Mouse (Mus musculus) T-helper 1 cell (primary cell): ENCODE results near the gene Utp11.

Experiments
- in situ Hi-C: fragments of 300-600 bp; cut with MboI, MseI; formaldehyde crosslinking; loops from one replicate; pipeline ENCODE4 v1.15.1; 2025; ENCODE audit warnings: high pct_unique_total_duplicates

Utp11 gene

DNA sequence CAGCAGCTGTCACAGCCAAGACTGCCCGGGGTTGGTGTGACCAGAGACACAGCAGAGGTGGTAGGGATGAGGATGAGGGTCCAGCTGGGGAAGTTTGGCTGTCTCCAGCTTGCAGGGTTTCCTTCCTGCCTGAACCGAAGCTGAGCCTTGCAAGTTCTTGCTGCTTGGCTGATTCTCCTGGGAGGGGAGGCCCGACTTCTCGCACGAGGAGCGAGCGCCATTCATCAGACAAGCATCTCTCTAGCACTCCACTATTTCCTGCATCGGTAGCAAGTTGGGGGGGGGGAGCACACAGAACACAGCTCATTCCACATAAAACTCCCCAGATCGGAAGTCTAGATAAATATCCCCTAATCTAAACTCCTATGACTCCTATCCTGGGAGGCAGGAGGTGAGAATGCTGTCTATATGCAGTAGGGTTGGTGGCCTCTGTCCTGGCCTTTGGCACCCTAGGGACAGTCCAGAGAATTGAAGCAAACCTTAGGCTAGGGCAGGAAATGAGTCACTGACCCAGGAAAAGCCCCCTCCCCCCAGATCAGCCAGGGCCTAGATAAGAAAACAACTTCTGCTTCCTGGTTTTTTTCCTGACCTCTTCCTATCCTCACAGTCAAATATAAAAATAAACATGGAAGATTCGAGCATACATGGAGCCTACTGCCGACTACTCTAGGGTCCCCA is 11.5 kb upstream of the Utp11 start:
- in situ Hi-C loops: no loop called here

DNA sequence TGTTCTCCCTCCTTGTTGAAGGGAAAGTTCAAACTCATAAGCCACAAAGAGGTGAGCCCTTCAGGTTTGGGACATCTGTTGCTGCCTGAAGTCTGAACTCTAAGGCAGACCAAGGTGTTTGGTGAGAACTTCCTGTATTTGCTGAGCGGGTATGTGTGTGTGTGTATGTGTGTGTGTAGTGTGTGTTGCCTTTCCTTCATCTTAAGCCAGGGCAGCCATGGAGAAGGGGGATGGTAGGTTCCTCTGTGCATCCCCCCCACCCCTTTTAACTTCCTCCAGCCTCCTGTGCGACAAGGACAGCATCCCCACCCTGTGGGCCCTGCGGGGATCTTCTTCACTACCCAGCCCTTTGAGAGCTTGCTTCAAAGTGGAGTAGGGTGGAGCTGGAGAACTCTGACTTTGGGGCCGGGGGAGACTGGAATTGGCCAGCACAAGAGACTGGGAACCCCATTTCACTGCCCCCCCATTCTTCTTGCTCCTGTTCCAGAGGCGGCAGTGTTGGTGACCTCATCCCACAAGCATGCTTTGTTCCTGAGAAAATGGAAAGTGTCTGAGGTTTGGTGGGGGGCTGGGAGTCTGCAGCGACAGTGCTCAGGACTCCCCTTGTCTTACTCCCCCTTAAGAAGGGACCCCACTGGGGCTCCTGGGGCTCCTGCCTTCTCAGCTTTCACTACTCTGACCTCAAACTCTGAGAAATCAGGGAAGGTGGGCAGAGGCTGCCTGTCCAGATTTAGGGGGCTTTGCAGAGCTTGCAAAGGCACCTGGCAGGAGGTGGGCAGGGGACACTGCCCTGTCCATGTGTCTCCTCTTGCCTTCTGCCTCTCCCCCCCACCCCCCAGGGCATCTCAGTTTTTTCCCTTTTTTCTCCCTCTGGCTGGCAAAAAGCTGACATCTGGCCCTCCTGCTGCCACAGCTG is 10.7 kb upstream of the Utp11 start:
- in situ Hi-C loops: no loop called here

DNA sequence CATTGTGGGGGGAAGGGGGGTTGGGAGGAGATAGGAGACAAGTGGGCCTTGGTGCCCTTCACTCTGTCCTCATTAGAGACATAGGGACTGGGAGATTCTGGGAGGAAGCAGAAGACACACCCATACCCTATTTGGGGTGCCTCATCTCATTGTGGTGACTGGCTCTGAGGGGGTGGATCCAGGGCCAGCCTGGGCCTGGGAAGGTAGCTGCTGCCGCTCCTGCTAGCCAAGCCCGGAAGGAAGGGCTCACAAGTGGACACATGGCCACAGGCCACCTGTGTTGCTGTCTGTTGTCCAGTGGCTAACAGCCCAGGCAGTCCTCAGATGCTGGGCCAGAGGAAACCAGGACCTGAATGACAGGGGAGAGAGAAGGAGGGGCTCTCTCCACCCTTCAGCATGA is 10.0 kb upstream of the Utp11 start:
- in situ Hi-C loops: no loop called here

DNA sequence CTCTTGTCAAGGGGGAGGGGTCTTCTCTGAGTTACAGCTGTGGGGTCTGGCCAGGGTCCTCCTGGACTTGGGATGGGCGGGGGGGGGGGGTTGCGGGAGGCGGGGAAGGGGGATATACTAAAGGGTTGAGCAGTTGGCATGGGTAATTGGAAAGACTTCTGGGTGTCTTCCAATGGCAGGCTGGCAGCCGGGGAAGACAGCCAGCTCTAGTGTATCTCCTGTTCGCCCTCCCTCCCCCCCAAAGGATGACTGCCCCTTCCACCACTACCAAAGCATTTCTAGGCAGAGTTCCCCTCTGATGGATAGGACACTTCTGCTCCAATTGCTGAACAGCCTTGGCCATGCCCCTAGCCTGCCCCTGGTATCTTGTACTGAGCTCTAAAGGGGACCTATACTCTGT is 8.5 kb upstream of the Utp11 start:
- in situ Hi-C loops: no loop called here

DNA sequence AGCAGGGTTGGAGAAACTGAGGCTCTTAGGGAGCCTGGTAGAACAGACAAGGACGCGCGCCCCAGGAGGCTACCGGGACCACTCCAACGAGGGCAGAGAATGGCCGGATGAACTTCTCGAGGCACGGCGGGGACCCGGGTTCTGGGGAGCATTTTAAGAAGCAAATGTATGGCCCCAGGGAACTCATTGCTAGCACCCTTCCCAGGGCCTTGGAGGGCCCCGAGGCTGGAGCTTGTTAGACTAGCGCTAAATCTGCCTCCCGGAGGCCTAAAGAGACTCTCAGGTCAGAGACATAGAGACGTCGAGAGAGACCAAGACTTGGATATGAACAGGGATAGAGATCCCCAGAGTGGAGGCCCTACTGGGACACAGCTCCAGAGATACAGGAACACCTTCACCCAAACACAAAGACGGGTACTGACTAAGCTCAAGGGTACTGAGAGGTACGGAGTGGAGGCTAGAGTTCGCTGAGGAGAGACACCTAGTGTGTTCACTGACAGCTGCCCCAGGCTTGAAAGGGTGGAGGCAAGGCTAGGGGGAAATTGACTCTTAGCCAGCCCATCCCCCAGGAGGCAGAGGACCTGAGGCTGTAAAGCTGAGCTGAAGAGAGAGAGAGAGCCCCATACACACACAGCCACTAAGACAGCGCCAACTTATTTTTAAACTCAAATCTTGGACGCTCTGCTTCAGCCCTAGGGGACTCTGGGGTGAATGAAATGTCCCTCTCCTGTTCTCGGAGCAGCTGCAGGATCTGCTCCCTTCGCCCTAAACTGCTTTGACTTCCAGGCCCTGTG is 7.8 kb upstream of the Utp11 start:
- in situ Hi-C loops: no loop called here

DNA sequence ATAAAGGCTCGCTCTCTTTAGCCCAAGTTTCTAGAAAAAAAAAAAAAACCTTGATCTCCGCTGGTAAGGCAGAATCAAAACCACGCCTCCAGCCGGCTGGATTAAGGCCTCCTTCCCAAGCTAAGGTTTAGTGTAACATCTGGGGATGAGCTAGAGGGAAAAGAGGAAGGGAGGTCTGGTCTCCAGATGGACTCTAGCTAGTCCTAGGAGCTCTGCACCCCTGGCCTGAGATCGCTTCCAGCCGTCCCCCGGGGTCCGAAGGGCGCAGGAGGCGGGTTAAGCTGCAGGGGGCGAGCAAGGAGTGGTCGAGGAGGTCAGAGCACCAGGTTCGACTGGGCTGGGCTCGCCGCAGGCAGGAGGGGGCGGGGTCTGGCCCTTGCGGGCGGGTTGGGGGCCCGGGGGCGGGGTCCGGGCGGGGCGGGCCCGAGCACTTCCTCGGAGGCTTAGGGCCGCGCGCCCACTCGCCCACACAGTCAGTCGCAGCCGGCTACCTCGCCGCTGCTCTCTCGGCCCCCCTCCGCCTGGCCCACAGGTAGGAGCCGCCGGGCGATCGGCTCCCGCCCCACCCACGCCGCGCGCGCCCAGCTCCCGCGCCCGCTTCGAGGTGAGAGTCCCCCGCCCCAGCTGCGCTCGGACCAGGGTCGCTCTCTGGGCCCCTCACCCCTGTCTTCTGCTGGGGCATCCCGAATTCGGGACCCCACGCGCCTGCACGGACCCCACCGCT is 7.0 kb upstream of the Utp11 start, which contains the start of gene Fhl3:
Fhl3 (plus strand) TSS at position 454 of the 724 bp plus-strand sequence.
- in situ Hi-C loops: no loop called here

DNA sequence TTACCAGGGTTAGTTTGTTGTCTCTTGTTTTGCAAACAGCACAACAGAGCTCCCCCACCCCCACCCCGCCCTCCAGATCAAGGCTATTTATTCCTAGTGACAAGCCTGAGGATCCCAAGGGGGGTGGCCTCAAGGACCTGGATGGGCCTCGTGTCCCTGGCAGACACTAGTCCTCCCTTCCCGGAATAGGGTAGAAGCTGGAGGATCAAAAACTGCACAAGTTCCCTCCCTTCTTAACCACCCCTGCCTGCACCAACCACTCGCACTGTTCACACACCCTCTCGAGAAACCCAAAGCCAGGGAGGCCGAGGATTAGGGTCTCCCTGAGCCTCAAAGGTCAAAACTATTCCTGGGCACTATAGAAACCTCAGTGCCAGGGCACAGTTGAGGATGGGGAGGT is 6.4 kb upstream of the Utp11 start:
- in situ Hi-C loops: loop anchor here (5.0 kb wide), 1 partner anchor 1348 kb away; the partner anchor contains the start of gene Mrps15

DNA sequence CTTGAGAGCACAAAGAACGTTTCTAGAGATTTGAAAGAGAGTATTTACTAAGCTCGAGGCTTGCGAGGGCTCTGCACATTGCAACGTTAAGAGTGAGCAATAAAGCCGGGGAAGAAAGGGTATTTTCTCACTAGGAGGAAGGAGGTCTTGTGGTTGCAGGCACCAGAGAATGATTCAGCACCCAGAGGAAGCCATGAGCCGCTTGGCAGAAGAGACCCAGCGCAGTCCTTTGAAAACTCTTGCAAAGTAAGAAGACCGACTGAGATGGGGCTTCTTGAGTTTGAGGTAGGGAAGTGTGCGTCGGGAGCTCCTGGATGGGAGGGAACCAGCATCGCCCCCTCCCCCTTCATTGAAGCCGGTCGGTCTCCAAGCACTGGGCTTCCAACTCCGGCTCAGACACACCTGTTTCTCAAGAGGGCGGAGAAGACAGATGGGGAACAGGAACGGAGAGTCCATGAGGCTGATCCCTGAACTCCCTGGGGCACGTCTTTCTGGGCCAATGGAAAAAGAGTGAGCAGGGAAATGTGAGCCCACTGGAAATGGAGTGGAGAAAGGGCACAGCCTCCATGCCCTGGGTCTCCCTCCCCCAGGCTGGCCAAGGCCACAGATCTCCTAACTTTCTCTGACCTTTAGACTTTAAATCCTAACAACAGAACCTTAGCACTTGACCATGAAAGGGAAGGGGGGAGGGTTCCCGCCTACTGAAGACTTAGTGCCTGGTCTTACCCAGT is 2.6 kb upstream of the Utp11 start:
- in situ Hi-C loops: loop anchor here (5.0 kb wide), 1 partner anchor 1351 kb away; the partner anchor contains the start of gene Mrps15

DNA sequence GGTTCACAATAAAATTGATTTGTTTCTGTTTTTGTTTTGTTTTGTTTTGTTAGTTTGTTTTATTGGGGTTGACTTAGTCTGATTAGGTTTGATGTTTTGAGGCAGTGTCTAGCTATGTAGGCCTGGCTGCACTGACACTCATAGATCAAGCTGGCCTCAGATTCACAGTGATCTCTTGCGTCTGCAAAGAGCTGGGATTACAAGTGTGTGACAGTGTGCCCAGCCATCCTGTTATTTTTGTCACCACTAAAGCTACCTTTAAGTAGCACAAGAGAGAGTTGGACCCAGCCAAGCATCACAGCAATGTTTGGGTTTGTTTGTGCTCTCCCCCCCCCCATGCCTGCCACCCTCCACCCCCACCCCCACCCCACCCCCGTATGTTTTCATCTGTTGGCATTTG is 1.2 kb upstream of the Utp11 start:
- in situ Hi-C loops: no loop called here

DNA sequence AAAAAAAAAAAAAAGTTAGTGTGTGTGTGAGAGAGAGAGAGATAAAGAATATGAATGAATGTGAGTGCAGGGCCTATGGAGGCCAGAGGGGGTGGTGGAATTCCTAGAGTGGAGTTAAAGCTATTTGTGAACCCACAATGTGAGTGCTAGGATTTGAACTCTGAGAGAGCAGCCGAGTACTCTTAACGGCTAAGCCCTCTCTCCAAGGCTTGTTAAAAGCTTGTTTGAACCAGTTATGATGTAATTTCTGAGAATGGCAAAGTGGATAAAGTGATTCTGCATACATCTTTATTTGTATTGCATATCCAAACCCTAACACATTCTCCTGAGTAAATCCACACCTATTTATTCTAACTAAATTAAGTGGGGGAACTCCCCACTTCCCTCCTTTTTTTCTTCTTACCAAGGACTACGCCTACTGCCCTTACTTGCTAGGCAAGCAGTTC is 961 bp downstream of the Utp11 start:
- in situ Hi-C loops: no loop called here

DNA sequence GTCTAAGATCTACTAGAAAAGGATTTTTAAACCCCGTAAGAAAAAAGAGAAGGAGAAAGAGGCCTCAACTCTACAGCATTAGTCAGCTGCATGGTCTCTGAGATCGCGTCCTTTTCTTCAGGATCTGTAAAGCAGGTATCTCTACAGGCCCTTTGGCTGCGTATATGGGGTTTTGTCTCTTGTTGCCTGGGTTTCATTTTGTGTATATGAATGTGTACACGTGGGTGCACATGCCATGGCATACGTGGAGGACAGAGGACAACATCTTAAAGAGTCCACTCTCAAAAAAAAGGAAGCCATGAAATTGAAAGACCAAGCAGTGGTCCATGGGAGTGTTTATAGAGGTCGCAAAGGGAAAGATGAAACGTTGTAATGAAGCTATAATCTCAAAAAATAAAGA is 1.9 kb downstream of the Utp11 start:
- in situ Hi-C loops: no loop called here

DNA sequence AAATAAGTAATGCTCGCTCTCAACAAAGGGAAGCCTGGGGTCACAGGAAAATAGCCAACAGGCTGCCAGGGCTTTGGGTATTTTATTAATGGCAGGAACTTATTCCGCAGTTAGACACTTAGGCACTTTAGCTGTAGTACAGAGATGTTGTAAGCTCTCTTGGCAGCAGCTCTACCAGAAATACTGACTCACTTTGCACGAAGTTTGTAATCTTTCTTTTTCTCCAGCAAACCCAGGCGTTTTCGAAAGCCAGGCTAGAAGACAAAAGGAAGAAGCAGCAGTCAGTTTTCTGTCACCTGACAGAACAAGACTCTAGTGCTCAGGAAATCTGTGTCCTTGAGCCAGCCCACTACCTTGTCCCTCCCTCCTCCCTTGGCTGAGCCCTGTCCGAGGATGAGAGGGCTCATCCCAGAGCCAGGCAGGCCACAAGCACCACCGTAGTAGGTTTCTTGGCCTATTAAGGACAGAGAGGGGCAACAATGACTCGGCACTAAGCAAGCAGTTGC is 7.5 kb downstream of the Utp11 start:
- in situ Hi-C loops: no loop called here

DNA sequence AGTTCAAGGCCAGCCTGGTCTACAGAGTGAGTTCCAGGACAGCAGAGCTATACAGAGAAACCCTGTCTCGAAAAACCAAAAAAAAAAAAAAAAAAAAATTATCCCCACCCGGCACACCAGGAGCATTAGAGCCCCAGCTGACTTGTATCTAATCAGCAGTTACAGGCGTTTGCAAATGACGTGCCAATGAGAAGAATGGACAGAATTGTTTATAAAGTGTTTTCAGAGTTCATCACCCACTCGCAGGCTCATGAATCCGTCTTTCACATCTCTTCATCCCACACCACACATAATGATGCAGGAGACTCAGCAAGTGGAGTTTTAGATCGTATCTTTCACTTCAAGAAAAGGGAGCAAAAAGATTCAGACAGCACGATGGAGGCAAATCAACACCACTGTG is 7.9 kb downstream of the Utp11 start:
- in situ Hi-C loops: no loop called here

DNA sequence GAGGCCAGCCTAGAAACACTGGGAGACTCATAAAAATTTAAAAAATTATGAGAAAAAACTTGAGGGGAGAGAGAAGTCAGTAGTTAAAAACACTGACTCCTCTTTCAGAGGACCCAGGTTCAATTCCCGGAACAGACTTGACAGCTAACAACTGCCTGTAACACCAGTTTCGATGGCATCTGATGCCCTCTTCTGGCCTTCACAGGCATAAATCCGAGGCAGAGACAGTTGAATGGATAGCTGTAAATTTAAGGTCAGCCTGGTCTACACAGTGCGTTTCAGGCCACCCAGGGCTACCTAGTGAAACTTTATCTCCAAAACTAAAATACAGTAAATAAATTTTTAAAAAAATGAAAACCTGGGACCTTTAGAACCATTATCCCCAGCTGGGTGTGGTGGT is 8.4 kb downstream of the Utp11 start:
- in situ Hi-C loops: no loop called here

DNA sequence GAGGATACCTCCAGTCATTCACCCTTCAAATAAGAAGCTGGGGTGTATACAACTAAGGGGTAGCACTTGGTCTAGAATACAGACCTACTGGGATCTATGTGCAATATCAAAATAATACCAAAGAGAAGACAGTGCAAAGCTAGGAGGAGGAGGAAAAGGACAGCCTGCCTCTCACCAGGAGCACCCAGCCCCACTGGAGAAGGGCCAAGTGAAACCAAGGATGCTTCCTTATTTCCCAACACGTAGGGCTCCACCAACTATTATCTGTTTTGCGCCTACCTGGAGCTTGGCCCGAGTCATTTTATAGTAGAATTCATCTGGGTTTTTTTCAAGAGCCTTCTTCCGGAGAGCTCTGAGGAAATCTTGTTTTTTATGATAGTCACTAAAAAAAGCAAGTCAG is 9.9 kb downstream of the Utp11 start:
- in situ Hi-C loops: no loop called here

DNA sequence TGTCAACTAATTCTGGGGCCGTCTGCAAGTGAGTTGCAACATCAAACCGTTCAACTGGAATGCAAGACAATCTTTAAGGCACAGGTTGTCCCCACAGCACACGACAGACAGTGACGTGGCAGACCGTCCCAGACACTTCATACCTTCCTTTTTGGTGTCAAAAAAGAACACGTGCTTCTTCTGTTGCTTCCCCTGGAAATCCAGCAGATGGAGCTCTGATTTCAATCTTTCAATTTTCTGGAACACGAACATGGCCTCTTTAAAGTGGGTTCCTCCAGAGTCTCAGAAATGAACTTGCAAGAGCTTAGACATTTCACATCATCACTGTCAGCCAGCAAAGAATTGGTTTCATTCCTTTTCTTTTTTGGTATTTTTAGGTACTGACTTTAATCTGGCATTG is 11.1 kb downstream of the Utp11 start:
- in situ Hi-C loops: no loop called here

DNA sequence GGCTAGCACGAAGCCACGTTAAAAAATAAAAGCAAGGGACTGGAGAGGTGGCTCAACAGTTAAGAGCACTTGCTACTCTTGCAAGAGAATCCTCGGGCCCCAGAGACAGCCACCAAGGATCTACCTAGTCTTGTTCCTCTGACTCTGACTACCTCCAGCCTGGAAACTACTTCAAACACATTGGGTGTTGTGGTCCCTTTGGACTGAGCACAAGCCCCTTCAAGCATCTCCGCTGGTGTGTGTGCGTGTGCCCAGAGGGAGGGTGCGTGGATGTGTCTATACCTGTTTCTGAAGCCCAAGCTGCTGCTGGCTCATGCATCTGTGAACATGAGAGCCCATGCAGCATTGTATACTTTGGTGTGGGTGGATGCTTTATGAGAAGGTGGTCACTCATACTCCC is 17.4 kb downstream of the Utp11 start:
- in situ Hi-C loops: loop anchor here (10.0 kb wide), 1 partner anchor 531 kb away; no protein-coding TSS in a partner anchor

DNA sequence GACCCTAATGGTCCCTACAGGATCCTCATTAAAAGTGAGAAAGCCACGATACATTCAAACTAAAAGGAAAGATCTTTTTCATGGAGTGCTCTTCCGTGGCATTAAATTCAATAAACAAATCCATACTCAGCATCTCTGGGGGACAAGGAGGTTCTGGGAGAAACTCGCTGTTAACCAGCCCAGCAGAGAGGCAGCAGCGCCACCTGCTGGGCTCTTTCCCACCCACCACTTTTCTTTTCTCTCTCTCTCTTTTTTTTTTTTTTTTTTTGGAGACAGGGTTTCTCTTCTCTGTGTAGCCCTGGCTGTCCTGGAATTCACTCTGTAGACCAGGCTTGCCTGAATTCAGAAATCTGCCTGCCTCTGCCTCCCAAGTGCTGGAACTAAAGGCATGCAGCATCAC is 18.4 kb downstream of the Utp11 start:
- in situ Hi-C loops: loop anchor here (10.0 kb wide), 1 partner anchor 530 kb away; no protein-coding TSS in a partner anchor

DNA sequence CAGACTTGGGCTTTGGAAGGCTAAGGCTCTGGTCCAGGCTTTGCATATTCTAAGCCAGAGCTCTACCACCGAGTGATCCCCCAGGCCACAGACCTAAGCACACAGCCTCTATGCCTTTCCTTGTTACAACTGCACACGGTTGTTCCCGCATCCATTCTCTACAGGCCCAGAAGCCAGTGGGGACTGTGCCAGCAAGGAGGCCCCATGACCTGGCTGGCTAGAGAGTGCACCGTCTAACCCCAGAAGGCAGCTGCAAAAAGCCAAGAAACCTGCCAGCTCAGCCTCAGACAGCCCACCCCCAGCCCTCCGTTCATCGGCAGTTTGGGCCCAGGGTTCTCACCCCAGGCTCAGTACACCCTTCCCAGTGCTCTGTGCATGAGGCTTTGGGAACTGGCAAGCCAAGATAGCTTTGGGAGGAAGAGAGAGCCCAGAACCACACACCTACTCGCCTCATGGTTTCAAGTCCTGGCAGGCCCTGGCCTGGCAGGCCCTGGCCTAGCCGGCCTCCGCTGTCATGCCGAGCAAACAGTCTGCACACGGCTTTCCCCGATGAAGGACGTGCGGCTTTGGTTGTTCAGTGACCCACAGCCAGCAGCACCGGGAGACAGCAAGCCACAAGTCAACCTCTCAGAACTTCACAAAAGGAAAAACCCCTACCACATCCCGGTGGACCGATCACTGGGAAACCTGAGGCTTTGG is 18.9 kb downstream of the Utp11 start:
- in situ Hi-C loops: loop anchor here (10.0 to 25.0 kb wide), 2 partner anchors 437 to 530 kb away; no protein-coding TSS in a partner anchor
